Comparison of ENCODE assay signal across 11 mouse cellular contexts in the genomic region with DNA sequence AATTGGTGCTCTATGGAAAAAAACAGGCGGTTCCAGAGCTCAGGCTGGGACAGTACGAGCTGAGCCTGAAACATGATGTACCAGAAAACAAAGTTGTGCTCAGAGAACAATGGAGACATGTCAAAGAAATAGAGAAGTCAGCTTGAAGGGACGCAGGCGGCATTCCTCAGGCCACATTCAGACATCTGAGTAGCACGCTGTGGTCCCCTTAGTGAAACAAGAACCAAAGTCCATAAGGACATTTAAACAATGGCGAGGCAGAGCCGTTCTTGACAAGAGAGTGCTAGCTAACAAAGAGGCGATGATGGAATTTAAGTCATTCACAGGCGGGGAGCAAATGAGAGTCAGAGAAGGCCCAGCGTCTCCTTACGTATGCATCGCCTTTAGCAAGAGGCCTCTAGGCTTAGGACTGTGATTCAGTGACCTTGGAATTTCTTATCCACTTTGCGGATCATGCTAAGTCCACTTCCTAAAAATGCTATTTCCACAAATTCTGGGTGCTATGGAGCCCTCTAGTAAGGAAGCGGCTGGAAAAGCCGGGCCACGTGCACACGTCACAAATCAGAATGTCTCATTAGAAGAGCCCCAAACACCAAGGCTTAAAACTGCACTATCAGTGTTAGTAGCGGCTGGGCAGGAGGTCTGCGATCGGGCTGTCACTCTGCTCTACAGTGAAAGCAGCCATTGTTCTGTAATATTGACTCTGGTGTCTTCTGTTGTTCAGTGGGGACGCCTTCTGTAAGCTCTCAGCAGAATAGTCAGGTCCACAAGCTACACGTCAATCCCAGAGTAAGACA. TPM values are rescaled to one million over a fixed set of nuclear protein-coding genes. Genes with fewer than 3 reads are reported as not detected.
DNase-seq lines count a peak whose midpoint lies in the region; ATAC-seq and TF ChIP-seq lines count a peak whose summit lies in the region.
"Had no signal": no experiment of that assay in that cellular context is flagged by ENCODE, and none has a peak within 500 bp of the region (broad histone marks: within the 10 kb centered on the region; RNA-seq: fewer than 3 reads in every experiment).

No protein-coding gene starts in this region.

- H3K4me3 ChIP-seq in lung, postnatal 0 days (ENCODE audit: low read depth, low read length): no peak overlapping the region
- no peak overlapping the region for H3K4me3 ChIP-seq in forebrain, embryonic 15.5 days
- H3K4me3 ChIP-seq: myocyte had no signal

- TF ChIP-seq CTCF in lung, postnatal 0 days (IDR thresholded peaks at IDR 0.05): no peak

- DNase-seq in lung, postnatal 0 days (ENCODE audit: low spot score): peak; percentile 51
- no peak for DNase-seq in lung, postnatal 4 days
- peak; percentile 39 for DNase-seq in mesoderm, embryonic 11.5 days (ENCODE audit: low read depth, low spot score)
- DNase-seq in yolk sac, embryonic 10.5 days (ENCODE audit: low spot score): peak; percentile 17
- DNase-seq in adrenal gland, adult (ENCODE audit: inconsistent age in 2 of 2, low spot score in 1 of 2): no peak
- no peak for DNase-seq in kidney, postnatal 4 days
- no peak for DNase-seq in thymus, postnatal 10 days (ENCODE audit: low spot score in 2 of 2)
- DNase-seq: kidney, adult 2 months; liver had no signal

- H3K9me3 ChIP-seq in lung, postnatal 0 days (ENCODE audit: low read length): no peaks in the 10 kb centered on the region
- no peaks in the 10 kb centered on the region for H3K9me3 ChIP-seq in forebrain, embryonic 15.5 days

- 57% methylated on average over 22 of the region's 22 CpGs for WGBS in lung, postnatal 0 days
- WGBS in forebrain, embryonic 15.5 days: 34% methylated on average over 22 of the region's 22 CpGs

- peak; percentile 92 for TF ChIP-seq EP300 in lung, postnatal 0 days (IDR thresholded peaks at IDR 0.05)

- no peaks in the 10 kb centered on the region; the same call in 1 of the 2 replicates for H3K4me1 ChIP-seq in lung, postnatal 0 days (ENCODE audit: insufficient read depth, low read depth, low read length)
- H3K4me1 ChIP-seq in forebrain, embryonic 15.5 days: peaks cover 15% of the 10 kb centered on the region

- peak; percentile 66 for ATAC-seq in lung, postnatal 0 days
- ATAC-seq in forebrain, embryonic 15.5 days (replicated peaks): peak; percentile 44; the same call in 1 of the 2 replicates

- H3K9ac ChIP-seq in lung, postnatal 0 days (replicated peaks; ENCODE audit: low read depth): no peak overlapping the region
- no peak overlapping the region for H3K9ac ChIP-seq in forebrain, embryonic 15.5 days (replicated peaks)

- no peaks in the 10 kb centered on the region for H3K36me3 ChIP-seq in lung, postnatal 0 days (ENCODE audit: insufficient read depth, low read length)
- no peaks in the 10 kb centered on the region for H3K36me3 ChIP-seq in forebrain, embryonic 15.5 days

- no peak overlapping the region for H3K4me2 ChIP-seq in lung, postnatal 0 days (replicated peaks; ENCODE audit: low read depth, low read length)
- H3K4me2 ChIP-seq in forebrain, embryonic 15.5 days (replicated peaks): peak overlapping the region; percentile 8

- H3K27ac ChIP-seq in lung, postnatal 0 days (ENCODE audit: low read length): no peak overlapping the region
- H3K27ac ChIP-seq in forebrain, embryonic 15.5 days (replicated peaks): no peak overlapping the region

- H3K27me3 ChIP-seq in lung, postnatal 0 days (replicated peaks; ENCODE audit: insufficient read depth, low read length): no peaks in the 10 kb centered on the region
- no peaks in the 10 kb centered on the region for H3K27me3 ChIP-seq in forebrain, embryonic 15.5 days

RNA-seq across cellular contexts. Expression of gene Nek7, which starts 48.2 kb away (rescaled TPM):
- polyA plus RNA-seq in lung, postnatal 0 days (2015; fragmentation: Nextera tagmentation; extraction: Ambion mirVana): 41.6 and 43.9 TPM in 2 replicates
- polyA plus RNA-seq in forebrain, embryonic 15.5 days (2015; fragmentation: Nextera tagmentation; extraction: Ambion mirVana): 12.1 and 12.4 TPM in 2 replicates

Comparison
In these comparisons a context has a peak if more than half of its experiments do, and no peak if none do; other contexts are left out.
1. DNase-seq: peak in lung, postnatal 0 days (single experiment), mesoderm, embryonic 11.5 days (single experiment) and yolk sac, embryonic 10.5 days (single experiment); none in lung, postnatal 4 days (0 of 2), adrenal gland, adult (0 of 2), kidney, postnatal 4 days (0 of 2) and thymus, postnatal 10 days (0 of 2).